Mouse (Mus musculus) G1E (cell line): ENCODE data around the gene Stpg3.

Source experiments
- CTCF ChIP-seq: IDR thresholded peaks from 2 replicates; pipeline ENCODE4 v1.5.1; 2012; ENCODE audit warnings: low read depth, low read length, inconsistent platforms, mixed read lengths
- TAL1 ChIP-seq: conservative IDR thresholded peaks from 2 replicates; pipeline ENCODE4 v1.6.1; 2012; ENCODE audit warnings: low read depth, low read length, inconsistent platforms, mixed read lengths

GRCm38 (mm10) chr2:25224766-25225752 is 10.6 kb upstream of the Stpg3 start:
- no peak for TF ChIP-seq TAL1
- no peak for TF ChIP-seq CTCF
